Mouse (Mus musculus) spleen, postnatal 14 days (tissue): ENCODE measurements around the gene Dr1.
"Not testable (repeated sequence)": the region's sequence is repeated elsewhere in the genome, so short reads cannot be mapped to it uniquely, and the experiment has no call there.

Source experiments
- DNase-seq, 2 experiments: peaks; one replicate each; pipeline ENCODE4 v3.0.0; 2021 to 2022; ENCODE audit warnings: low spot score in 2 of 2

The Dr1 gene

GRCm38 (mm10) chr5:108268127-108269062 is at the start of gene Dr1:
Dr1 (plus strand) TSS chr5:108268897.
- DNase-seq = peak; percentile 75 to 77

- no peak for DNase-seq
Measured at GRCm38 (mm10) chr5:108224077-108224476, 44.6 kb upstream of the Dr1 start.

GRCm38 (mm10) chr5:108226159-108226558 is 42.5 kb upstream of the Dr1 start:
- DNase-seq = no peak

GRCm38 (mm10) chr5:108246314-108246765 is 22.4 kb upstream of the Dr1 start:
- DNase-seq = no peak

- DNase-seq = no peak
Measured at GRCm38 (mm10) chr5:108250033-108250432, 18.7 kb upstream of the Dr1 start.

GRCm38 (mm10) chr5:108255259-108255658 is 13.4 kb upstream of the Dr1 start:
- DNase-seq = no peak

- DNase-seq = peak in 1 of 2 experiments; percentile 17
Measured at GRCm38 (mm10) chr5:108262722-108263121, 6.0 kb upstream of the Dr1 start.

- not testable (repeated sequence) for DNase-seq
Measured at GRCm38 (mm10) chr5:108263785-108264184, 4.9 kb upstream of the Dr1 start.

- no peak for DNase-seq
Measured at GRCm38 (mm10) chr5:108266990-108267389, 1.7 kb upstream of the Dr1 start.

GRCm38 (mm10) chr5:108269063-108269810 is 540 bp downstream of the Dr1 start:
- no peak for DNase-seq

- no peak for DNase-seq
Measured at GRCm38 (mm10) chr5:108269811-108270151, 1.1 kb downstream of the Dr1 start.

GRCm38 (mm10) chr5:108270415-108270814 is 1.7 kb downstream of the Dr1 start:
- no peak for DNase-seq

GRCm38 (mm10) chr5:108271345-108271744 is 2.6 kb downstream of the Dr1 start:
- DNase-seq = not testable (repeated sequence)

- DNase-seq = no peak
Measured at GRCm38 (mm10) chr5:108286957-108287356, 18.3 kb downstream of the Dr1 start.

GRCm38 (mm10) chr5:108301567-108301966 is 32.9 kb downstream of the Dr1 start:
- DNase-seq = no peak

GRCm38 (mm10) chr5:108312224-108313064 is 43.7 kb downstream of the Dr1 start, which contains the start of gene Pigg:
Pigg (plus strand) TSS chr5:108312609.
- DNase-seq = peak; percentile 81 to 88

- DNase-seq = no peak
Measured at GRCm38 (mm10) chr5:108313065-108313860, 44.6 kb downstream of the Dr1 start.
